Mouse (Mus musculus) limb, embryonic 12.5 days (tissue): Measurements from ENCODE around the gene Sfrp5. TPM values are rescaled to one million over a fixed set of nuclear protein-coding genes. Genes with fewer than 3 reads are reported as not detected.

ENCODE experiments used
- ATAC-seq: fragments of 200-750 bp; cut with Nextera tagmentation; 2 replicates; pipeline ENCODE4 v1.8.0; 2017; ENCODE audit warnings: low read depth, moderate TSS enrichment; ENCODE audit not compliant: insufficient number of reproducible peaks, insufficient read depth, low FRiP score, low TSS enrichment
- H3K27ac ChIP-seq: fragments of 300-500 bp; sonication (generic); 2 replicates; pipeline ENCODE4 v1.5.1; 2016; ENCODE audit warnings: mild to moderate bottlenecking, moderate library complexity
- H3K27me3 ChIP-seq: fragments of 300-500 bp; sonication (generic); 2 replicates; pipeline ENCODE4 v1.6.1; 2016; ENCODE audit warnings: mild to moderate bottlenecking, moderate library complexity
- H3K36me3 ChIP-seq: fragments of 300-500 bp; sonication (generic); 2 replicates; pipeline ENCODE4 v1.6.1; 2016; ENCODE audit warnings: mild to moderate bottlenecking, moderate library complexity
- H3K4me1 ChIP-seq: fragments of 300-500 bp; sonication (generic); replicated peaks from 2 replicates; pipeline ENCODE4 v1.6.1; 2016
- H3K4me2 ChIP-seq: fragments of 300-500 bp; sonication (generic); 2 replicates; pipeline ENCODE4 v1.6.1; 2016; ENCODE audit warnings: mild to moderate bottlenecking, moderate library complexity
- H3K4me3 ChIP-seq: fragments of 300-500 bp; sonication (generic); replicated peaks from 2 replicates; pipeline ENCODE4 v1.5.1; 2016; ENCODE audit warnings: mild to moderate bottlenecking
- H3K9ac ChIP-seq: fragments of 300-500 bp; sonication (generic); replicated peaks from 2 replicates; pipeline ENCODE4 v1.6.1; 2016; ENCODE audit warnings: mild to moderate bottlenecking, moderate library complexity
- H3K9me3 ChIP-seq: fragments of 300-500 bp; sonication (generic); 2 replicates; pipeline ENCODE4 v1.6.1; 2016; ENCODE audit warnings: mild to moderate bottlenecking, moderate library complexity
- WGBS: fragments of 180-500 bp; shearing (Covaris S2); methylation state at CpG from one replicate; pipeline ENCODE4 v1.1.7; 2016; 5-methylcytosine and 5-hydroxymethylcytosine counted together
- polyA plus RNA-seq: library from polyadenylated mRNA; unstranded; fragments of >200 nt; fragmentation: Nextera tagmentation; extraction: Ambion mirVana; gene quantifications from 2 replicates; pipeline ENCODE4 v1.2.1, GENCODE M21; 2016

The Sfrp5 gene
- polyA plus RNA-seq, 1 experiment from 2014 or later, result 0.53 TPM

- Histone ChIP-seq H3K4me3 (no peak overlapping the region), H3K27ac (no peak overlapping the region), H3K9me3 (peaks cover 4% of the 10 kb centered on the region; the same call in 1 of the 2 replicates), H3K27me3 (peaks cover 67% of the 10 kb centered on the region), H3K4me2 (no peak overlapping the region), H3K36me3 (no peaks in the 10 kb centered on the region), H3K9ac (no peak overlapping the region), H3K4me1 (peaks cover 19% of the 10 kb centered on the region)
- WGBS, result 51% methylated on average over 11 of the region's 11 CpGs
- ATAC-seq, result no peak
These were observed 4.0 kb downstream of the Sfrp5 start for GRCm38 (mm10) chr19:42198026-42198425.

- 62% methylated on average over 4 of the region's 4 CpGs for WGBS
- Histone ChIP-seq H3K9ac (no peak overlapping the region), H3K4me3 (no peak overlapping the region), H3K27ac (no peak overlapping the region), H3K9me3 (no peaks in the 10 kb centered on the region), H3K27me3 (peaks cover 57% of the 10 kb centered on the region), H3K4me1 (peaks cover 17% of the 10 kb centered on the region), H3K4me2 (no peak overlapping the region), H3K36me3 (peaks cover 5% of the 10 kb centered on the region; the same call in 1 of the 2 replicates)
- no peak for ATAC-seq
These were observed 5.0 kb downstream of the Sfrp5 start for GRCm38 (mm10) chr19:42197066-42197465.

DNA sequence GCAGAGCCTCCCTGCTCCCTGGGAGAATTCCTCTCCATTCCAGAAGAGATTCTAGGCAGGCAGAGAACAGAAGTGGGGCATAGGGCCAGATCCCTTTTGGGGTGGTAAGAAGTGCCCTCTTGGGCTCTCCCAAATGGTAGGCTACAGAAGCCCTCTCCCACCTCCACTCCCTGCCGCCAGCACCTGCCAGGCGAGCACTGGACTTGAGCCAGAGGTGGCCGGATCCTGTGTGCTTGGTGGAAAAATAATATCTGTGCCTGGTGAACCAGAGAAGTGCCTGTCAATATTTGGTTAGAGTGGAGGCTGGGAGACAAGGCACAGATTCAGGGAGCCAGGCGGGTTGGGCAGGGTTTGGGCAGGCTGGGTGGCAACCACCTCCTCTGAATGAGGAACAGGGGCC, 5.7 kb downstream of the Sfrp5 start:
- H3K9ac ChIP-seq, result no peak overlapping the region
- WGBS, result 63% methylated on average over 4 of the region's 4 CpGs
- H3K9me3 ChIP-seq, result no peaks in the 10 kb centered on the region
- no peak for ATAC-seq
- H3K4me2 ChIP-seq, result no peak overlapping the region
- H3K4me3 ChIP-seq, result no peak overlapping the region
- no peak overlapping the region for H3K27ac ChIP-seq
- peaks cover 12% of the 10 kb centered on the region for H3K36me3 ChIP-seq
- H3K27me3 ChIP-seq, result peaks cover 51% of the 10 kb centered on the region
- peaks cover 10% of the 10 kb centered on the region for H3K4me1 ChIP-seq

- Histone ChIP-seq H3K27me3 (peaks cover 20% of the 10 kb centered on the region), H3K27ac (peak overlapping the region; percentile 59), H3K9ac (0 out of 2 replicates have a peak overlapping the region, but pooled peaks have one; percentile 18), H3K4me3 (no peak overlapping the region), H3K9me3 (no peaks in the 10 kb centered on the region), H3K4me1 (peaks cover 8% of the 10 kb centered on the region), H3K36me3 (peaks cover 38% of the 10 kb centered on the region), H3K4me2 (no peak overlapping the region)
- 63% methylated on average over 2 of the region's 2 CpGs for WGBS
- ATAC-seq, result no peak
These were observed 8.7 kb downstream of the Sfrp5 start for GRCm38 (mm10) chr19:42193311-42193710.

DNA sequence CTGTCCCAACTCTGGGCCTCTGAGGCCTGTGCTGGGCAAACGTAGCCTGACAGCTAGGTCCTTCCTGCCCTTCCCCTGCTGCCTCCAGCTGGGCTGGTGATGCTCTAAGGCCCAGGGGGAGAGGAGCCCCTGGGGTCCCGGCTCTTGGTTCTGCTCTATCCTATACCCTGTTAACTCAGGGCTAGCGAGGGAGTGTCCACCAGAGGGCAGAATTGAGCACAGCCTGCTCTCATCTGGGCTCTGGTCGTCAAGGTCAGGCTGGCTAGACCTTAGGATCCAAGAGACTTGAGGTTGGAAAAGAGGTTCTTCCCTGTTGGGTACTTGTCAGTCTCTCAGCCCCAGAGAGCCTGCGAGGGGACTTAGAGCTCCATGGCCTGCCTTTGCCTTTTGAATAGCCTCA, 11.6 kb downstream of the Sfrp5 start:
- peaks cover 61% of the 10 kb centered on the region for H3K36me3 ChIP-seq
- no peak overlapping the region for H3K27ac ChIP-seq
- WGBS, result 16% methylated on average over 5 of the region's 5 CpGs

DNA sequence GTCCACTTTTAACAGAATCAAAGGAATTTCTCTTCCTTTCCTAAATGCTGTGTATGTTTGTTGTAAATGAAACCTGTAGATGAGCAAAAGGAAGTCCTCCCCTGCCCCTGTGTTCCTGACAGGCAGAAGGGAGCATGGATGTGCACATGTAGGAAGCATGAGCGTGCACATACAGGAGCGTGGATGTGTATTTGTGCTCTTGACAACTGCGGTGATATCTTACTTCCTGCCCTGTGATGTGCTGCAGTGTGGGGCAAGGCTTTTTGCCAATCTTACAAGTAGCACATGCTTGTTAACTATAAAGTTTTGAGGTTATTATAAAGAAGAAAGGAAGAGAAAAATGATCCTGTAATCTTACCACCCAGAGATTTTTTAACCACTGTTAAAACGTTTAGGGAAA, 12.3 kb downstream of the Sfrp5 start:
- ATAC-seq, result no peak
- 81% methylated on average over 4 of the region's 4 CpGs for WGBS
- peaks cover 8% of the 10 kb centered on the region for H3K4me1 ChIP-seq
- H3K27ac ChIP-seq, result no peak overlapping the region
- no peaks in the 10 kb centered on the region for H3K9me3 ChIP-seq
- peaks cover 68% of the 10 kb centered on the region for H3K36me3 ChIP-seq
- H3K27me3 ChIP-seq, result no peaks in the 10 kb centered on the region
- H3K4me3 ChIP-seq, result no peak overlapping the region
- no peak overlapping the region for H3K9ac ChIP-seq
- no peak overlapping the region for H3K4me2 ChIP-seq

More for the DNA sequence above, 11.6 kb downstream of the Sfrp5 start:
- Histone ChIP-seq H3K9me3 (no peaks in the 10 kb centered on the region), H3K4me1 (peaks cover 8% of the 10 kb centered on the region), H3K27me3 (no peaks in the 10 kb centered on the region), H3K4me2 (no peak overlapping the region), H3K9ac (no peak overlapping the region), H3K4me3 (no peak overlapping the region)
- peak; percentile 52; the same call in 1 of the 2 replicates for ATAC-seq

- Histone ChIP-seq H3K4me3 (no peak overlapping the region), H3K36me3 (peaks cover 81% of the 10 kb centered on the region), H3K9me3 (no peaks in the 10 kb centered on the region), H3K27me3 (no peaks in the 10 kb centered on the region), H3K4me2 (no peak overlapping the region), H3K27ac (no peak overlapping the region), H3K9ac (no peak overlapping the region), H3K4me1 (no peaks in the 10 kb centered on the region)
- 59% methylated on average over 6 of the region's 6 CpGs for WGBS
- no peak for ATAC-seq
These were observed 19.4 kb downstream of the Sfrp5 start for GRCm38 (mm10) chr19:42182673-42183072.

DNA sequence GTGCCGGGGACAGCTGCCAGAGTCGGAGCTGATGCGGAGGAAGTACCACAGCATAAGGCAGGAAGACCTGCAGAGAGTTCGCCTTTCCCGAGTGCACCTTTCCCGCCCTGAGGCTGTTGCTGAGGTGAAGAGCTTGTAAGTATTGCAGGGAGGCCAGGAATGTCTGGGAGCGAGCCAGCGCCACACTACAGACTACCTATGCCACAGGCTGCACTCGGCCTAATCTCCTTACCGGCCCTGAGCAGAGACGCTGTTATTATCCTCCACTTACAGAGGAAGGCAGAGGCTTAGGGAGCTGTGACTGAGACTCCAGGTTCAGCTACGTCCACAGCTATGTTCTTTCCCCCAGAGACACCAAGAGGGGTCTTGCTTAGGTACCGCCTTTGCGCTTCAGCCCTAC, 22.7 kb downstream of the Sfrp5 start:
- ATAC-seq, result no peak
- Histone ChIP-seq H3K9ac (no peak overlapping the region), H3K36me3 (peaks cover 55% of the 10 kb centered on the region), H3K27me3 (no peaks in the 10 kb centered on the region), H3K9me3 (no peaks in the 10 kb centered on the region), H3K4me3 (no peak overlapping the region), H3K4me2 (no peak overlapping the region), H3K27ac (no peak overlapping the region), H3K4me1 (no peaks in the 10 kb centered on the region)
- 91% methylated on average over 14 of the region's 14 CpGs for WGBS

- H3K9ac ChIP-seq, result no peak overlapping the region
- peaks cover 36% of the 10 kb centered on the region for H3K36me3 ChIP-seq
- H3K4me2 ChIP-seq, result no peak overlapping the region
- ATAC-seq, result no peak
- no peaks in the 10 kb centered on the region for H3K4me1 ChIP-seq
- no peaks in the 10 kb centered on the region for H3K9me3 ChIP-seq
- H3K27me3 ChIP-seq, result no peaks in the 10 kb centered on the region
- 86% methylated on average over 2 of the region's 2 CpGs for WGBS
- H3K4me3 ChIP-seq, result no peak overlapping the region
- H3K27ac ChIP-seq, result no peak overlapping the region
These were observed 24.6 kb downstream of the Sfrp5 start for GRCm38 (mm10) chr19:42177461-42177860.

GRCm38 (mm10) chr19:42176841-42177240, 25.2 kb downstream of the Sfrp5 start:
- H3K27me3 ChIP-seq, result no peaks in the 10 kb centered on the region
- no peak overlapping the region for H3K4me3 ChIP-seq
- no peak overlapping the region for H3K27ac ChIP-seq
- ATAC-seq, result no peak
- no peak overlapping the region for H3K9ac ChIP-seq
- H3K4me1 ChIP-seq, result peaks cover under 1% of the 10 kb centered on the region; the same call in 1 of the 2 replicates
- 89% methylated on average over 7 of the region's 7 CpGs for WGBS
- no peaks in the 10 kb centered on the region for H3K9me3 ChIP-seq
- H3K36me3 ChIP-seq, result peaks cover 32% of the 10 kb centered on the region
- no peak overlapping the region for H3K4me2 ChIP-seq

DNA sequence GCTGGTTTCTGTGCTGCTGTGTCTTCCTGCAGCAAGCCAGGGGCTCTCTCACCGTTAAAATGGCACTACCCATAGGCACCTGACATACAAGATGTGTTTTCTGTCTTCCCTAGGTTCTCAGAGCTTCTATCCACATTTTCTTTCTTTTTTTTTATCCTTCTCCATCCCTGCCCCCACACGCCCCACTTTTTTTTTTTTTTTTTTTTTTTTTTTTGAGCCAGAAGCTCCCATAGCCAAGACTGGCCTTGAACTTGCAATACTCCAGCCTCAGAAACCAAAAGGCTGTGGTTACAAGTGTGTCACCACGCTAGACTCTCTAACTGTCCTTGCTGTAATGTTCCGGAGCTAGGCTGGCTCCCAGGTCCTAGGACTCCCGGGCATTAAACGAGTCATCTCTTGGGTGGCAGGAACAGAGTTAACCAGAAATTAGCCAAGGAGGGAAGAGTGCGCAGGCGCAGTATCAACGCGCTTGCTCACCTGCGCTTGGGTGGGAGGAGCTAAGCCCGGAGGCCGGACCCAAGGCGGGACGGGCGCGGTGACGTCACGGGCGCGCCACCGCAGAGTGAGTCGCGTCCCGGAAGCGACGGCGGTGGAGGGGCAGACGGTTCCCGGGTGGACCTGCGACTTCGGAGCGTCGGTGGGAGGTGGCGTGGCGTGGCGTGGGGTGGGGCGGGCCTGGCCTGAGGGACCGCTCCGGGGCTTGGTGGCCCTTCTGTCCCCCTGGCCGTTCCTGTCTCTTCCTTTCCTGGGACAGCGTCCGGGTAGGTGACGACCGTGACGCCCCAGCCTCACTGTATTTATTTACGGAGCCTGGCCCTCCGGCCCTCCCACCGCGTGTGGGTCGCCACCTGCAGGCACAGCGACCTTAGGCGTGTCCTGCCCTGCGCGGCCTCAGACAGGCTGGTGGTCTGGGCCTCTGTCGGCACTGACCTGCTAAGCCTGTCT, 31.8 kb downstream of the Sfrp5 start:
- Histone ChIP-seq H3K27me3 (peaks cover 27% of the 10 kb centered on the region), H3K9ac (peak overlapping the region; percentile 85), H3K4me3 (peak overlapping the region; percentile 91), H3K27ac (0 out of 2 replicates have a peak overlapping the region, but pooled peaks have one; percentile 37), H3K4me2 (peak overlapping the region; percentile 86), H3K4me1 (peaks cover 12% of the 10 kb centered on the region), H3K9me3 (no peaks in the 10 kb centered on the region), H3K36me3 (no peaks in the 10 kb centered on the region)
- peak; percentile 82 for ATAC-seq
- 2% methylated on average over 56 of the region's 56 CpGs for WGBS
